Mouse (Mus musculus) left cerebral cortex, postnatal 36 days (tissue): ENCODE data around the gene Kctd14. TPM values are rescaled to one million over a fixed set of nuclear protein-coding genes. Genes with fewer than 3 reads are reported as not detected.
"Not testable (repeated sequence)": the region's sequence is repeated elsewhere in the genome, so short reads cannot be mapped to it uniquely, and the experiment has no call there.

ENCODE experiments used
- DNase-seq, 2 experiments: peaks; one replicate each; pipeline ENCODE4 v3.0.0; 2021 to 2022; ENCODE audit warnings: low spot score in 2 of 2, mixed read lengths in 1 of 2
- intact Hi-C: fragments of 180-260 bp; cut with DNase I; formaldehyde crosslinking; loops from one replicate; pipeline ENCODE4 v1.15.1; 2025
- total RNA-seq, 2 experiments: library from RNA; stranded (reverse); gene quantifications; 2 replicates each; pipeline ENCODE4 v1.2.3; 2021

Kctd14 gene
- total RNA-seq = 1 to 10 TPM; 3.2 to 3.6 TPM

DNA sequence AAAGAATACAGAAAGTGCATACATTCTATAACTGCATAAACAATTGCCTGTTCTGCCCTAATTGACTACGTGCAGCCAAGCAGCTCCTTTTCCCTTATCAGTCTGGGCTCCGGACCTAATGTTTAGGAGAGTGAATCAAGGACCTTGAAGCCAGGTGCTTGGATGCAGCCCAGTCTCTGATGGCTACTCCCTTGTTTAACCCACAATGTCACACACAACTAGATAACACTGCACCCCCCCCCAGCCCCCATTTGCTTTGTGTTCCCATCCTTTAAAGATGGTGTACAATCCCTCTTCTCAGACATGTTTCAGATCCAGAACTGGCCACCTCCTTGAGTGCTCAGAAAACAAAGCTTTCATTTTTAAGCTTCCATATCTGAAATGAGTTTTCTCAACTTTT is at the start of gene Kctd14:
TSS of gene Kctd14 (plus strand) at position 301 of the 400 bp plus-strand sequence.
- intact Hi-C loops = not testable (repeated sequence)

GRCm38 (mm10) chr7:97407145-97407544 is 44.0 kb upstream of the Kctd14 start:
- intact Hi-C loops = no loop called here
- no peak for DNase-seq

More for the DNA sequence above, at the start of gene Kctd14:
- not testable (repeated sequence) for DNase-seq

GRCm38 (mm10) chr7:97411106-97411505 is 40.0 kb upstream of the Kctd14 start:
- DNase-seq = no peak
- intact Hi-C loops = no loop called here

GRCm38 (mm10) chr7:97411575-97411974 is 39.5 kb upstream of the Kctd14 start:
- DNase-seq = no peak
- intact Hi-C loops = no loop called here

DNA sequence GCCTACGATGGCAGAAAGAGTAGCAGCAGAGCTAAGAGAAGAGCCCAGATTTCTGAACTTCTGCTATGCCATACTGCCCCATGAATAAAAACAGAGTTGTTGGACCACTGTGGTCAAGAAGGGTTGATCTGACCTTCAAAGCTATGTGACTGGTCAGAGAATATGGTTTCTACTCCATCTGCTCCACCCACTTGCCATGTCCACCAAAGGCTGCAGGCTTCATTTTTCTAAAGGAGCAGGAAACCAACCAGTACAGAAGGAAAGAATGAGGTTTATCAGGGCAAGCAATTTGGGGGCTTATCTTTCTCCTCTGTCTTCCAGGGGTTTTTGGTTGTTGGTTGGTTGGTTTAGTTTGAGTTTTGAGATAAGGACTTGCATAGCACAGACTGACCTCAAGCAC is 37.1 kb upstream of the Kctd14 start:
- no peak for DNase-seq
- intact Hi-C loops = no loop called here

- intact Hi-C loops = no loop called here
- DNase-seq = no peak
These were observed 36.7 kb upstream of the Kctd14 start for GRCm38 (mm10) chr7:97414426-97414825.

DNA sequence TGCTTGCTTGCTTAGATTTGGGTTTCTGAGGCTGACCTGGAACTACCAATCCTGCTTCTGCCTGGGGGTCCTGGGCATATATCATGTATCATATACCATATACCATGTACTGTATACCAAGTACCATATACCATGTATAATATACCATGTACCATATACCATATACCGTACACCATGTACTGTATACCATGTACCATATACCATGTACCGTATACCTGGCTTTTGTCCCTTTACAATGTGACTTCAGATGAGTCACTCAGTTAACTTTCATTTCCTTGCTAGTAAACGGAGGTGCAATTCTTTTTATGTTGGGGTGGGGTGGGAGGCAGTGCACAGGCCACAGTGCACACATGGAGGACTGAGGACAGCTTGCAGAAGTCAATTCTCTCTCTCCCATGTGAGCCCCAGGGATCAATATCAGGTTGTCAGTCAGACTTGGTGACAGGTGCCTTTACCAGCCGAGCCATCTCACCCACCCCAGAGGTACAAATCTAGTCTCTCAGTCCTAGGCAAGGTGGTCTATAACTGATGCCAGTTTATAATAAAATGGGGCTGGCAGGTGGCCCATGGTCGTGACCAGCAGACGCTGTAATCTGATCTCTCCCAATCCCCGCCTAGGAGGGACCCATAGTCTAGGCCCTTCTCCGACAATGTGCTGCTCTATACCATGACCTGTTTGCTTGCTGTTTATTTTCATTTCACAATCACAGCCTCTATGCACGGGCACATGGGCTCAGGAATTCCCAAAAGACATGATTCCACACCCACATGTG is 36.0 kb upstream of the Kctd14 start:
- intact Hi-C loops = no loop called here
- no peak for DNase-seq

DNA sequence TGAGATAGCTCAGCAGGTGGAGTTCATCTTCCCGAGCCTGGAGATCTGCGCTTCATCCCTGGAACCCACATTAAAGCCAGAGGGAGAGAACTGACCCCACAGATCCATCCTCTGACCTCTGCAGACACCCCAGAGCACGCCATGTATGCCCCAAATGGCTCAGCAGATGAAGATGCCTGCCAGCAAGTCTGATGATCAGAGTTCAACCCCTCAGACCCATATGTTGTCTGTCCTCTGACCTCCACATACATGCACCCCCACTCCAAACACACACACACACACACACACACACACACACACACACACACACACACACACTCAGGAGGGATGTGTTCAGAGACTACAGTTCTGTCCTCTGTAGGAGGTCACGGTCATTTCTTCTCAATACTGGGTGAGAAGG is 34.6 kb upstream of the Kctd14 start:
- intact Hi-C loops = no loop called here
- DNase-seq = no peak

- DNase-seq = peak; percentile 61 to 69
- intact Hi-C loops = no loop called here
These were observed 34.0 kb upstream of the Kctd14 start, which contains the start of gene Thrsp for GRCm38 (mm10) chr7:97416906-97417777. TSS of gene Thrsp (minus strand) at chr7:97417730.

DNA sequence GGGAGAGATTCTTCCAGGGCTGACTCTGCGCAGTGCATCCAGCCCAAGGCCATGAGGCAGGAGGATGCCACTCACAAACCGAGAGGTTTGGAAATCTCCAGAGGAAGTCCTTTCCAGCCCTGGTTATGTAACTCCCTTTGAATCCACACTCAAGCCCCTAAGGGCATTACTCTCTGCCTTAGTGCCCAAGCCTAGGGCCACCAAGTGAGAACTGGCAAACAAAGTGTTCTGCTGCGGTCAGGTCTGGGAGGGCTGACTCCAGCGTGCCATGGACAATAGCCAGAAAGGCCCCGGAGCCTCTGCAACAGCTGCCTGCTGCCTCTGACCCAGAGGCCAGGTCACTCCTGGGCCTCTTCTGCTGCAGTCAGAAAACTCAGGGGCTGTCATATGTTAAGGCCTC is 32.4 kb upstream of the Kctd14 start:
- DNase-seq = no peak
- intact Hi-C loops = no loop called here

GRCm38 (mm10) chr7:97419163-97419562 is 32.0 kb upstream of the Kctd14 start:
- intact Hi-C loops = no loop called here
- DNase-seq = no peak

- no peak for DNase-seq
These were observed 30.7 kb upstream of the Kctd14 start for GRCm38 (mm10) chr7:97420406-97420805.

GRCm38 (mm10) chr7:97420958-97421651 is 30.0 kb upstream of the Kctd14 start:
- intact Hi-C loops = loop anchor here (10.0 kb wide), 1 partner anchor 254 kb away; no protein-coding TSS in a partner anchor
- no peak for DNase-seq

More at GRCm38 (mm10) chr7:97420406-97420805, 30.7 kb upstream of the Kctd14 start:
- intact Hi-C loops = loop anchor here (10.0 kb wide), 1 partner anchor 254 kb away; no protein-coding TSS in a partner anchor

DNA sequence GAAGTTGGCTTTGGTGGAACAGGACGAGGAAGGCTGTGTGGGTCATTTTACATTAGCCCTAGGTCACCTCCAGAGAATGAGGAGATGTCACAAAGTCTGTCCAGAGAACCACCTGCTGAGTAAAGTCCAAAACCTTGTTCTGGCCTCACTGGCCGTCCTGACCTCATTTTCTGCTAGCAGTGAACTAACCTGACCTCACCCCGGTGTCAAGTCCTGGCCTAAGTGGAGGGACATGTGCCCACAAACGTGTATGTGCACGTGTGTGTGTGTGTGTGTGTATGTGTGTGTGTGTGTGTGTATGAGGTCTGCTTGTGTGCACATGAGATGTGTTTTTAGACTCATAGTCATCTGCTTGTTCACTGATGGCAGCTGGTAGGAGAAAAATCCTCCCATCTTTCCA is 27.4 kb upstream of the Kctd14 start:
- intact Hi-C loops = loop anchor here (10.0 kb wide), 1 partner anchor 251 kb away; no protein-coding TSS in a partner anchor
- no peak for DNase-seq

GRCm38 (mm10) chr7:97424621-97425245 is 26.4 kb upstream of the Kctd14 start:
- DNase-seq = peak; percentile 66 to 80
- intact Hi-C loops = loop anchor here (1.0 to 10.0 kb wide), 3 partner anchors 58 to 250 kb away; partner anchors contain the start of genes Aamdc, Ints4 and Rsf1

GRCm38 (mm10) chr7:97426566-97426965 is 24.6 kb upstream of the Kctd14 start:
- intact Hi-C loops = loop anchor here (5.0 to 10.0 kb wide), 2 partner anchors 56 to 248 kb away; partner anchors contain the start of gene Ints4
- DNase-seq = no peak

- DNase-seq = no peak
- intact Hi-C loops = loop anchor here (5.0 to 10.0 kb wide), 2 partner anchors 55 to 248 kb away; partner anchors contain the start of gene Ints4
These were observed 23.8 kb upstream of the Kctd14 start for GRCm38 (mm10) chr7:97427296-97427695.

DNA sequence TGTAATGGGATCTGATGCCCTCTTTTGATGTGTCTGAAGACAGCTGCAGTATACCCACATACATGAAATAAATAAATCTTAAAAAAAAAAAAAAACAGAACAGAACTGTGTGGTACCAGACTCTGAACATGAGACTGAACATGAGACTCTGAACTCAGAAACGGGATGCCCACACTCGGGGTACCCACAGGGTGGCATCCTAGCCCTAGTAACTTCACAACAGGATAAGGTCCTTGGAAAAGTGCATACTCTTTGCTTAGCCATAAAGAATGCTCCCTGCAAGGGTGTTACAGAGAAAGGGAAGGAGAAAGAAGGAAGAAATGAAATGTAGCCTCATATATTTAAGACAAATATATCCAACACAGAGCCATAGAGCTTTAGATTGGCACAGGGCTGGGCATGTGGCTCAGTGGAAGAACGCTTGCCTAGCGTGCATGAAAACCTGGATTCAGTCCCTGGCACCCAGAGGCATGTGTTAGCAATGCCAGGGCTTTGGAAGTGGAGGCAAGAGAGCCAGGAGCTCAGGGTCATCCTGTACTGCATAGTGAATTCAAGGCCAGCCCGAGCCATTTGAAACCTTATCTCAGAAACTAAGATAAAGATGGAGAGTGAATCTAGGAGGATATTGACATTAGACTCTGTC is 23.2 kb upstream of the Kctd14 start:
- no peak for DNase-seq
- intact Hi-C loops = loop anchor here (5.0 to 10.0 kb wide), 2 partner anchors 54 to 247 kb away; partner anchors contain the start of gene Ints4
